Mouse (Mus musculus) G1E (cell line): ENCODE measurements around the gene Tbpl2. TPM values are rescaled to one million over a fixed set of nuclear protein-coding genes. Genes with fewer than 3 reads are reported as not detected.

Source experiments
- ATAC-seq: 2 replicates; pipeline ENCODE4 v1.8.0; 2016; ENCODE audit warnings: mild to moderate bottlenecking; ENCODE audit not compliant: insufficient number of reproducible peaks, poor library complexity, low FRiP score, severe bottlenecking; ENCODE audit errors: extremely low read depth
- DNase-seq: peaks from one replicate; pipeline ENCODE4 v3.0.0; 2012; ENCODE audit warnings: low spot score
- H3K27me3 ChIP-seq: 2 replicates; pipeline ENCODE4 v1.6.1; 2012; ENCODE audit warnings: mild to moderate bottlenecking, low read length, inconsistent platforms; ENCODE audit not compliant: insufficient read depth
- H3K36me3 ChIP-seq: replicated peaks from 2 replicates; pipeline ENCODE3; 2012; ENCODE audit warnings: mild to moderate bottlenecking, inconsistent platforms
- H3K4me1 ChIP-seq: 2 replicates; pipeline ENCODE4 v1.6.1; 2012; ENCODE audit warnings: low read depth, low read length, inconsistent platforms, mixed read lengths; ENCODE audit not compliant: insufficient read depth
- H3K4me3 ChIP-seq: 2 replicates; pipeline ENCODE4 v1.5.1; 2012; ENCODE audit warnings: low read depth, mild to moderate bottlenecking, inconsistent platforms, low read length, moderate library complexity, mixed read lengths
- H3K9me3 ChIP-seq: replicated peaks from 2 replicates; pipeline ENCODE4 v1.6.1; 2012; ENCODE audit warnings: inconsistent platforms
- CTCF ChIP-seq: IDR thresholded peaks from 2 replicates; pipeline ENCODE4 v1.5.1; 2012; ENCODE audit warnings: low read depth, low read length, inconsistent platforms, mixed read lengths
- GATA1 ChIP-seq: IDR thresholded peaks from 2 replicates; pipeline ENCODE4 v1.6.1; 2012; ENCODE audit warnings: borderline replicate concordance, low read length, inconsistent platforms, mixed read lengths
- GATA2 ChIP-seq: IDR thresholded peaks from 2 replicates; pipeline ENCODE4 v1.6.1; 2012; ENCODE audit warnings: low read depth, low read length, inconsistent platforms, borderline replicate concordance
- POLR2AphosphoS5 ChIP-seq: IDR thresholded peaks from 2 replicates; pipeline ENCODE4 v1.6.1; 2012; ENCODE audit warnings: low read depth, low read length, inconsistent platforms; ENCODE audit not compliant: insufficient replicate concordance
- TAL1 ChIP-seq: conservative IDR thresholded peaks from 2 replicates; pipeline ENCODE4 v1.6.1; 2012; ENCODE audit warnings: low read depth, low read length, inconsistent platforms, mixed read lengths
- polyA plus RNA-seq: library from polyadenylated mRNA; stranded (reverse); fragments of >175 nt; gene quantifications from 2 replicates; pipeline ENCODE4 v1.2.3, GENCODE M21; 2012
- total RNA-seq, 2 experiments: library from RNA; stranded (forward) in 1 of 2; stranded (reverse) in 1 of 2; fragments of 200-1000 nt in 1 of 2; fragments of >200 nt in 1 of 2; fragmentation: Nextera tagmentation in 1 of 2; gene quantifications; 2 replicates each; pipeline ENCODE4 v1.2.3; 2014 to 2017

The Tbpl2 gene
- total and polyA plus RNA-seq, 3 experiments: not detected

DNA sequence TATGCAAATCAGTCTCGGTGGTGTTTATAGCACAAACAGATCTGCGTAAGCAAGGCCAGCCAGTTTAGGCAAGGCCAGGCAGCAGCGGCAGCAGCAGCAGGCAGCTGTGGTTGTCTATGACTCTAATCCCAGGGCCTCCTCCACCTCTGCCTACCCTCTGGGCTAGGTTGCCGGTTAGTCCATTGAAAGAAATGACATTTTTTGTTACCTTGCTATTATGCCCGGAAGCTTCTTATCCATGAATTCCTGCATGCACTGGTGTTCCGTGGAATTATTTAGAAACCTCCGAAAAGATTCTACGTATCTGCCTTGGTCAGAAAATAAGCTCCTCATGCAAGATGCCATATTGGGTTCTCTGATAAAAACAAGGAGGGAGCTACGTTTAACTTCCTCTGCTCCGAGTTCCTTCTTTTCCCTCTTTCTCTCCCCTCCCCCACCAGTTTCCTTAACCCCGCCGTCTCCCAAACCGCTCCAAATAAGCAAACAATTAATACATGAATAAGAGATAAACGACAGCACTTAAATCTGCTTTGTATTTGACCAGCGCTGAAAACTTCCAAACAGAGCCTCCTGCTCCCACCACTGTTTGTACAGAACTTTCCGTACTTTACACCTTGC, 47.8 kb downstream of the Tbpl2 start:
- H3K27me3 ChIP-seq: no peaks in the 10 kb centered on the region
- TF ChIP-seq POLR2AphosphoS5 (no peak), GATA1 (no peak), TAL1 (no peak), CTCF (no peak), GATA2 (no peak)
- DNase-seq (no peak), ATAC-seq (no peak)
- H3K36me3 ChIP-seq: no peaks in the 10 kb centered on the region
- no peaks in the 10 kb centered on the region for H3K4me1 ChIP-seq
- H3K9me3 ChIP-seq: no peaks in the 10 kb centered on the region
- H3K4me3 ChIP-seq: no peak overlapping the region

DNA sequence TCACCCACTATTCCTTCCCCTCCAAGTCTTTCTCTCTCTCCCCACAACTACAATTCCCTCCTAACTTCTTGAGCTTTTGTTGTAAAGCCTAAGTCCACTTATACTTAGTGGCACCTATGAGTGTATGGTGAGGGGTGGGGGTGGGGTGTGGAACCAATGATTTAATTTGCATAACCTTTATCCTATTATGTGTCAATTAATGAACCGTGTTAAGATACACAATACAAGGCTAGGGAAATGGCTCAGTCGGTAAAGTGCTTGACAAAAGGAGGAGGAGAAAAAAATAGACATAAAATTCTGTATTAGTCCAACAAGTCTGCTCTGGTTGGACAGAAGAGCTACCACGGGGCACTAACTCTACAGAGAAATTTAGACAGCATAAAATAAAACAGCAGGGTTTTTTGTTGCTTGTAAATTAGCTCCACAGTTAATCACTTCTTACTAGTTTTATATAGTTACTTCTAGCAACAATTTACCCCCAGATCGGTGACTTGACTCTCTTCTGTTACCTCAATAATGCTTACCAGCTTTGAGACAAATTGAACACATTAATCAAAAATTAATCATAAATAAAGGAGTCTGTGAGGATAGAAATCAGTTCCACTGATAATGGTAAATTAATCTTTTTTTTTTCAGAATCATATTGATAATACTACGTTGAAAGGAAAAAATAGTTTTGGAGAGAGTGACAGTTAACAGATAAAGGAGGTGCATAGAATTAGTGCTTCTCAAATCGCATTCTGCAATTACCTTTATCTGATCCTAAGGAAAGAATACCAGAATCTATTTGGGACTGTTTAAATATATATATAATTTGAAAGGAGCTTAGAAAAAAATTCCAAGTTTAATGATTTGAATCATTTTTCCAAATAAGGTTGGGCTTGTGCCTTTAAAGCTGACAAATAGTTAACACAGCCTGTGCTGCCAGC, 48.6 kb downstream of the Tbpl2 start:
- H3K4me3 ChIP-seq: no peak overlapping the region
- ATAC-seq: no peak
- TF ChIP-seq POLR2AphosphoS5: no peak
- TF ChIP-seq GATA2: no peak
- TF ChIP-seq TAL1: no peak
- TF ChIP-seq CTCF: no peak
- TF ChIP-seq GATA1: no peak

DNA sequence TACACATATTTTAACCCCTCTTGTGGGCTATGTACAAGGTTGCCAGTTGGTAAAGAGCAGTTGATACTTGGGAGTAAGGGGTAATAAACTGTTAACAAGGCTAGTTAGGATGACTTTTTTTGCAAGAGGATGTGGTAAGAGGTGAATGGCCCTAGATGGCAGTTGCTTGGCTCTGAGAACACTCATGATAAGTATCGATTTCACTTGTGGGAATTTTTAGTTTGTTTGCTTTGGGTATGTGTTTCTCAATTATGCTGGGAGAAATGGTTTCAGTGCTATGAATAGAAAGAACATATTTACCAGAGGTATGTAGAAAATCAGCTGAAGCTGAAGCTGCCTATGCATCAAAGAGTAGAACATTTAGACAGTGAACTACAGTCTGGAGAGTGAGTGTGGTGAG, 53.5 kb downstream of the Tbpl2 start:
- Histone ChIP-seq H3K27me3 (no peaks in the 10 kb centered on the region), H3K4me1 (no peaks in the 10 kb centered on the region), H3K36me3 (no peaks in the 10 kb centered on the region), H3K9me3 (no peaks in the 10 kb centered on the region), H3K4me3 (no peak overlapping the region)
- ATAC-seq (no peak), DNase-seq (no peak)
- no peak for TF ChIP-seq CTCF
- TF ChIP-seq GATA2: no peak
- TF ChIP-seq TAL1: no peak
- no peak for TF ChIP-seq POLR2AphosphoS5
- no peak for TF ChIP-seq GATA1

More for the DNA sequence above, 48.6 kb downstream of the Tbpl2 start:
- no peaks in the 10 kb centered on the region for H3K4me1 ChIP-seq
- no peaks in the 10 kb centered on the region for H3K27me3 ChIP-seq
- no peaks in the 10 kb centered on the region for H3K36me3 ChIP-seq
- DNase-seq: no peak
- H3K9me3 ChIP-seq: no peaks in the 10 kb centered on the region

DNA sequence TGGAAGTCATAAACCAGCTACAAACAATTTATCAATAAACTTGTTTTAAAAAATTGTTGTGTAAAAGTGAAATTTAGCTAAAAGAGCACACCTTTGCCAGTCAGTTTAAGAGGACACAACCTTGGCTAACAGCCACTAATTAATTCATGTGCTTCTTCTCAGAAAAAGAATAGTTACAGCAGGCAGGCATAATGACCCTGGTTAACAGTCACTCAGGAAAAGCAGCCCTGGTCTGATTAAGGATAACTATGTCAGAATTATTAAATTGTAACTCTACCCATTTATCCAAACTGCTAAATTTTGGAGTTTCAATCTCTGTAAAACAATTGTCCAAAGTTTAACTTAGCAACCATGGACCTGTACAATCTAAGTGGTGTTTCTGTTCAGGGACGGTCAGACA, 55.9 kb downstream of the Tbpl2 start:
- DNase-seq: no peak
- no peak for ATAC-seq
- H3K4me1 ChIP-seq: no peaks in the 10 kb centered on the region

More for the DNA sequence above, 55.9 kb downstream of the Tbpl2 start:
- Histone ChIP-seq H3K4me3 (no peak overlapping the region), H3K36me3 (no peaks in the 10 kb centered on the region), H3K9me3 (no peaks in the 10 kb centered on the region), H3K27me3 (no peaks in the 10 kb centered on the region)
- TF ChIP-seq CTCF (no peak), GATA2 (no peak), GATA1 (no peak), TAL1 (no peak), POLR2AphosphoS5 (no peak)

Other genes with a start within 250 kb of the Tbpl2 start
- not detected in 2 replicates for gene Hnmt, start 47.2 kb downstream of the Tbpl2 start, total RNA-seq (2014; fragmentation: Nextera tagmentation)
- gene Hnmt, start 47.2 kb downstream of the Tbpl2 start, total RNA-seq (2017): not detected in 2 replicates
- gene Hnmt, start 47.2 kb downstream of the Tbpl2 start, polyA plus RNA-seq: not detected in 2 replicates
- not detected in 2 replicates for gene Il1f8, start 56.6 kb upstream of the Tbpl2 start, total RNA-seq (2014; fragmentation: Nextera tagmentation)
- 0.11 TPM in 1 of 2 replicates, not detected in the other for gene Il1f8, start 56.6 kb upstream of the Tbpl2 start, total RNA-seq (2017)
- gene Il1f8, start 56.6 kb upstream of the Tbpl2 start, polyA plus RNA-seq: not detected in 2 replicates
- gene Il1f9, start 89.9 kb upstream of the Tbpl2 start, total RNA-seq (2014; fragmentation: Nextera tagmentation): not detected in 2 replicates
- gene Il1f9, start 89.9 kb upstream of the Tbpl2 start, total RNA-seq (2017): 0.12 TPM in 1 of 2 replicates, not detected in the other
- not detected in 2 replicates for gene Il1f9, start 89.9 kb upstream of the Tbpl2 start, polyA plus RNA-seq
- gene Il1f6, start 118.8 kb upstream of the Tbpl2 start, total RNA-seq (2014; fragmentation: Nextera tagmentation): not detected in 2 replicates
- gene Il1f6, start 118.8 kb upstream of the Tbpl2 start, total RNA-seq (2017): not detected in 2 replicates
- not detected in 2 replicates for gene Il1f6, start 118.8 kb upstream of the Tbpl2 start, polyA plus RNA-seq
- not detected in 2 replicates for gene Il1f5, start 180.4 kb upstream of the Tbpl2 start, total RNA-seq (2014; fragmentation: Nextera tagmentation)
- gene Il1f5, start 180.4 kb upstream of the Tbpl2 start, total RNA-seq (2017): 0.22 and 0.41 TPM in 2 replicates
- not detected in 2 replicates for gene Il1f5, start 180.4 kb upstream of the Tbpl2 start, polyA plus RNA-seq
- not detected in 2 replicates for gene Il1f10, start 194.6 kb upstream of the Tbpl2 start, total RNA-seq (2014; fragmentation: Nextera tagmentation)
- gene Il1f10, start 194.6 kb upstream of the Tbpl2 start, total RNA-seq (2017): not detected in 2 replicates
- not detected in 2 replicates for gene Il1f10, start 194.6 kb upstream of the Tbpl2 start, polyA plus RNA-seq
- not detected in 2 replicates for gene Il1rn, start 240.3 kb upstream of the Tbpl2 start, total RNA-seq (2014; fragmentation: Nextera tagmentation)
- gene Il1rn, start 240.3 kb upstream of the Tbpl2 start, total RNA-seq (2017): 0.22 TPM in 1 of 2 replicates, not detected in the other
- gene Il1rn, start 240.3 kb upstream of the Tbpl2 start, polyA plus RNA-seq: not detected in 2 replicates